Mouse (Mus musculus): Measurements from ENCODE around the gene Gp5. TPM values are rescaled to one million over a fixed set of nuclear protein-coding genes. Genes with fewer than 3 reads are reported as not detected.
A peak's percentile ranks its signal among the peaks of the same experiment; 100 is the strongest.

The Gp5 gene
- polyA plus RNA-seq, 1 experiment from 2014 or later, result 0.11 TPM

- TF ChIP-seq EP300 (optimal IDR thresholded peaks at IDR 0.05), result no peak
- TF ChIP-seq CTCF (IDR thresholded peaks at IDR 0.05; ENCODE audit: low read depth), result peak; percentile 58
- H3K9me3 ChIP-seq (ENCODE audit: control insufficient read depth, low read length), result no peaks in the 10 kb centered on the region
- peak; percentile 84 for ATAC-seq (ENCODE audit: low FRiP score, low TSS enrichment)
- peak; percentile 84 for DNase-seq (ENCODE audit: low spot score)
- H3K4me2 ChIP-seq (replicated peaks; ENCODE audit: low read depth), result peak overlapping the region; percentile 97
- H3K9ac ChIP-seq (ENCODE audit: low read length), result peak overlapping the region; percentile 58
- H3K27ac ChIP-seq (replicated peaks), result no peak overlapping the region
- under 1% methylated on average over 69 of the region's 72 CpGs for WGBS
- no peaks in the 10 kb centered on the region; the same call in 1 of the 2 replicates for H3K4me1 ChIP-seq (replicated peaks; ENCODE audit: control insufficient read depth, insufficient read depth)
- peak overlapping the region; percentile 56 for H3K4me3 ChIP-seq (ENCODE audit: low read depth, low read length)
- no peaks in the 10 kb centered on the region for H3K36me3 ChIP-seq (ENCODE audit: control insufficient read depth, insufficient read depth, low read length)
- peaks cover 3% of the 10 kb centered on the region; the same call in 1 of the 2 replicates for H3K27me3 ChIP-seq (ENCODE audit: control insufficient read depth, insufficient read depth, low read length)
Observed at GRCm38 (mm10) chr16:30308616-30309394, 1.8 kb downstream of the Gp5 start.

GRCm38 (mm10) chr16:30307961-30308615, 2.5 kb downstream of the Gp5 start:
- Histone ChIP-seq H3K27me3 (ENCODE audit: control insufficient read depth, insufficient read depth, low read length) (peaks cover 3% of the 10 kb centered on the region; the same call in 1 of the 2 replicates), H3K9me3 (ENCODE audit: control insufficient read depth, low read length) (no peaks in the 10 kb centered on the region), H3K36me3 (ENCODE audit: control insufficient read depth, insufficient read depth, low read length) (no peaks in the 10 kb centered on the region), H3K27ac (replicated peaks) (no peak overlapping the region), H3K4me2 (replicated peaks; ENCODE audit: low read depth) (peak overlapping the region; percentile 97), H3K4me3 (ENCODE audit: low read depth, low read length) (peak overlapping the region; percentile 56), H3K4me1 (replicated peaks; ENCODE audit: control insufficient read depth, insufficient read depth) (no peaks in the 10 kb centered on the region; the same call in 1 of the 2 replicates), H3K9ac (ENCODE audit: low read length) (peak overlapping the region; percentile 58)
- no peak for DNase-seq (ENCODE audit: low spot score)
- no peak for TF ChIP-seq CTCF (IDR thresholded peaks at IDR 0.05; ENCODE audit: low read depth)
- no peak for TF ChIP-seq EP300 (optimal IDR thresholded peaks at IDR 0.05)
- WGBS, result 17% methylated on average over 29 of the region's 29 CpGs
- ATAC-seq (ENCODE audit: low FRiP score, low TSS enrichment), result no peak

- Histone ChIP-seq H3K27ac (replicated peaks) (no peak overlapping the region), H3K27me3 (ENCODE audit: control insufficient read depth, insufficient read depth, low read length) (peaks cover 3% of the 10 kb centered on the region; the same call in 1 of the 2 replicates), H3K4me1 (replicated peaks; ENCODE audit: control insufficient read depth, insufficient read depth) (no peaks in the 10 kb centered on the region; the same call in 1 of the 2 replicates), H3K9me3 (ENCODE audit: control insufficient read depth, low read length) (no peaks in the 10 kb centered on the region), H3K4me2 (replicated peaks; ENCODE audit: low read depth) (no peak overlapping the region), H3K4me3 (ENCODE audit: low read depth, low read length) (no peak overlapping the region), H3K9ac (ENCODE audit: low read length) (no peak overlapping the region), H3K36me3 (ENCODE audit: control insufficient read depth, insufficient read depth, low read length) (no peaks in the 10 kb centered on the region)
- DNase-seq (ENCODE audit: low spot score), result no peak
- WGBS, result 66% methylated on average over 12 of the region's 12 CpGs
- ATAC-seq (ENCODE audit: low FRiP score, low TSS enrichment), result no peak
- no peak for TF ChIP-seq EP300 (optimal IDR thresholded peaks at IDR 0.05)
- no peak for TF ChIP-seq CTCF (IDR thresholded peaks at IDR 0.05; ENCODE audit: low read depth)
Observed at GRCm38 (mm10) chr16:30307306-30307705, 3.3 kb downstream of the Gp5 start.

DNA sequence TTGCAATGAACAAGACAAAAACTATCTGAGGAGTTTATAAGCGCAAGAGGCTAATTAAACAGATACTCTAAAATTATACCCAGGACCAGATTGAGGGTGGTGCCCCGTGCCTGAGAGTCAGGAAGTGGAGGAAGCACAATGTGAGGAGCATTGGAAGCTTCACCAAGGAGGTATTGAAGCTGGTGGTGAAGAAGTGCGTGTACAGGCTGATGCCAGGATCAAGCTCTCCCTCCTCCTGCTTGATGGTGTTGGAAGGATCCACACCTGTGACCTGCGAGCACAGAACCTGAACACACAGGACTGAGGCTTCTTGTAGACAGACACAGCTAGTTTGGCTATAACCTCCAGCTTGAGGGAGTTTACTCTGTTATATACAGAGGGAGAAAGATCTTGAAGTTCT, 4.5 kb downstream of the Gp5 start:
- Histone ChIP-seq H3K27me3 (ENCODE audit: control insufficient read depth, insufficient read depth, low read length) (peaks cover 3% of the 10 kb centered on the region; the same call in 1 of the 2 replicates), H3K9ac (ENCODE audit: low read length) (no peak overlapping the region), H3K4me3 (ENCODE audit: low read depth, low read length) (no peak overlapping the region), H3K27ac (replicated peaks) (no peak overlapping the region), H3K4me2 (replicated peaks; ENCODE audit: low read depth) (no peak overlapping the region), H3K36me3 (ENCODE audit: control insufficient read depth, insufficient read depth, low read length) (no peaks in the 10 kb centered on the region), H3K9me3 (ENCODE audit: control insufficient read depth, low read length) (no peaks in the 10 kb centered on the region), H3K4me1 (replicated peaks; ENCODE audit: control insufficient read depth, insufficient read depth) (no peaks in the 10 kb centered on the region; the same call in 1 of the 2 replicates)
- no peak for TF ChIP-seq EP300 (optimal IDR thresholded peaks at IDR 0.05)
- no peak for TF ChIP-seq CTCF (IDR thresholded peaks at IDR 0.05; ENCODE audit: low read depth)
- DNase-seq (ENCODE audit: low spot score), result no peak
- WGBS, result 87% methylated on average over 4 of the region's 4 CpGs
- ATAC-seq (ENCODE audit: low FRiP score, low TSS enrichment), result no peak

GRCm38 (mm10) chr16:30304236-30304635, 6.3 kb downstream of the Gp5 start:
- Histone ChIP-seq H3K4me2 (replicated peaks; ENCODE audit: low read depth) (no peak overlapping the region), H3K27me3 (ENCODE audit: control insufficient read depth, insufficient read depth, low read length) (peaks cover 3% of the 10 kb centered on the region; the same call in 1 of the 2 replicates), H3K4me1 (replicated peaks; ENCODE audit: control insufficient read depth, insufficient read depth) (no peaks in the 10 kb centered on the region; the same call in 1 of the 2 replicates), H3K4me3 (ENCODE audit: low read depth, low read length) (no peak overlapping the region), H3K9me3 (ENCODE audit: control insufficient read depth, low read length) (no peaks in the 10 kb centered on the region), H3K9ac (ENCODE audit: low read length) (no peak overlapping the region), H3K27ac (replicated peaks) (no peak overlapping the region), H3K36me3 (ENCODE audit: control insufficient read depth, insufficient read depth, low read length) (no peaks in the 10 kb centered on the region)
- TF ChIP-seq CTCF (IDR thresholded peaks at IDR 0.05; ENCODE audit: low read depth) (no peak), EP300 (optimal IDR thresholded peaks at IDR 0.05) (no peak)
- whole genome bisulfite sequencing, result 54% methylated on average over 5 of the region's 5 CpGs
- DNase-seq (ENCODE audit: low spot score) (no peak), ATAC-seq (ENCODE audit: low FRiP score, low TSS enrichment) (no peak)
